Mouse (Mus musculus): ENCODE results near the gene Inpp5k.

Gene Inpp5k

GRCm38 (mm10) chr11:75653781-75654470, 23.1 kb downstream of the Inpp5k start:
- WGBS, result 2% methylated on average over 45 of the region's 45 CpGs

- WGBS, result 53% methylated on average over 25 of the region's 25 CpGs
Measured at GRCm38 (mm10) chr11:75654471-75655390, 23.9 kb downstream of the Inpp5k start.

- WGBS, result 2% methylated on average over 78 of the region's 78 CpGs
Measured at GRCm38 (mm10) chr11:75655621-75656545, 25.1 kb downstream of the Inpp5k start.

GRCm38 (mm10) chr11:75656621-75657590, 26.1 kb downstream of the Inpp5k start:
- WGBS, result 62% methylated on average over 20 of the region's 20 CpGs

GRCm38 (mm10) chr11:75658311-75658710, 27.5 kb downstream of the Inpp5k start:
- WGBS, result 94% methylated on average over 13 of the region's 13 CpGs

- 71% methylated on average over 14 of the region's 14 CpGs for WGBS
Measured at GRCm38 (mm10) chr11:75658996-75659750, 28.4 kb downstream of the Inpp5k start.

GRCm38 (mm10) chr11:75660081-75660590, 29.3 kb downstream of the Inpp5k start:
- 90% methylated on average over 12 of the region's 12 CpGs for WGBS

- 79% methylated on average over 21 of the region's 21 CpGs for WGBS
Measured at GRCm38 (mm10) chr11:75660941-75661800, 30.4 kb downstream of the Inpp5k start.

GRCm38 (mm10) chr11:75662131-75662530, 31.3 kb downstream of the Inpp5k start:
- 94% methylated on average over 7 of the region's 7 CpGs for WGBS

GRCm38 (mm10) chr11:75666296-75666695, 35.5 kb downstream of the Inpp5k start:
- 94% methylated on average over 6 of the region's 6 CpGs for WGBS

GRCm38 (mm10) chr11:75668621-75669020, 37.8 kb downstream of the Inpp5k start:
- WGBS, result 87% methylated on average over 3 of the region's 3 CpGs

- 90% methylated on average over 11 of the region's 11 CpGs for WGBS
Measured at GRCm38 (mm10) chr11:75669176-75669852, 38.5 kb downstream of the Inpp5k start.

- 92% methylated on average over 12 of the region's 12 CpGs for WGBS
Measured at GRCm38 (mm10) chr11:75669853-75670200, 39.0 kb downstream of the Inpp5k start.

GRCm38 (mm10) chr11:75671426-75672180, 40.8 kb downstream of the Inpp5k start:
- WGBS, result 91% methylated on average over 22 of the region's 22 CpGs

GRCm38 (mm10) chr11:75673411-75673810, 42.6 kb downstream of the Inpp5k start:
- 89% methylated on average over 5 of the region's 5 CpGs for WGBS

GRCm38 (mm10) chr11:75674875-75675274, 44.1 kb downstream of the Inpp5k start:
- 87% methylated on average over 3 of the region's 3 CpGs for WGBS
